Comparison of ENCODE assay signal across 8 mouse cellular contexts in genomic region chr11:117939741-117940285, GRCm38 (mm10). TPM values are rescaled to one million over a fixed set of nuclear protein-coding genes. Genes with fewer than 3 reads are reported as not detected.
DNase-seq lines count a peak whose midpoint lies in the region; ATAC-seq lines count a peak whose summit lies in the region.

No protein-coding gene starts in this region.

- peak overlapping the region; percentile 33 for H3K4me2 ChIP-seq in limb, embryonic 13.5 days (replicated peaks)
- peak overlapping the region; percentile 11 for H3K4me2 ChIP-seq in midbrain, embryonic 13.5 days (replicated peaks)

- peak overlapping the region; percentile 70 for H3K27ac ChIP-seq in limb, embryonic 13.5 days
- H3K27ac ChIP-seq in midbrain, embryonic 13.5 days, result peak overlapping the region; percentile 79

- ATAC-seq in limb, embryonic 13.5 days (ENCODE audit: low FRiP score, low read depth), result peak; percentile 79
- peak; percentile 93 for ATAC-seq in midbrain, embryonic 13.5 days

- 3% methylated on average over 7 of the region's 7 CpGs for WGBS in limb, embryonic 13.5 days
- WGBS in midbrain, embryonic 13.5 days, result 0% methylated on average over 7 of the region's 7 CpGs

- H3K27me3 ChIP-seq in limb, embryonic 13.5 days, result peaks cover 5% of the 10 kb centered on the region; the same call in 1 of the 2 replicates
- H3K27me3 ChIP-seq in midbrain, embryonic 13.5 days, result peaks cover 12% of the 10 kb centered on the region

- peaks cover 43% of the 10 kb centered on the region for H3K4me1 ChIP-seq in limb, embryonic 13.5 days
- peaks cover 52% of the 10 kb centered on the region for H3K4me1 ChIP-seq in midbrain, embryonic 13.5 days (replicated peaks)

- H3K9me3 ChIP-seq in limb, embryonic 13.5 days, result no peaks in the 10 kb centered on the region
- H3K9me3 ChIP-seq in midbrain, embryonic 13.5 days, result no peaks in the 10 kb centered on the region

- no peak overlapping the region for H3K4me3 ChIP-seq in limb, embryonic 13.5 days
- H3K4me3 ChIP-seq in midbrain, embryonic 13.5 days (replicated peaks), result no peak overlapping the region

- peak; percentile 67 for DNase-seq in adrenal gland, adult 2 months
- DNase-seq in adrenal gland, adult 18-20 months (ENCODE audit: low spot score in 2 of 2), result no peak
- DNase-seq in embryo, embryonic 11.5 days (ENCODE audit: low read depth, low spot score), result peak; percentile 51
- peak; percentile 87 to 91 for DNase-seq in heart, adult 18-20 months
- peak; percentile 35 for DNase-seq in kidney, adult 11 months
- DNase-seq in telencephalon, adult 2 months (ENCODE audit: low read depth, low spot score), result peak; percentile 45

- no peak overlapping the region; the same call in 1 of the 2 replicates for H3K9ac ChIP-seq in limb, embryonic 13.5 days
- H3K9ac ChIP-seq in midbrain, embryonic 13.5 days (replicated peaks), result no peak overlapping the region

- H3K36me3 ChIP-seq in limb, embryonic 13.5 days, result no peaks in the 10 kb centered on the region
- no peaks in the 10 kb centered on the region for H3K36me3 ChIP-seq in midbrain, embryonic 13.5 days

RNA-seq across cellular contexts. Expression of gene Socs3, which starts 30.0 kb away (rescaled TPM):
- total RNA-seq in adrenal gland, adult 2 months (2021), result 1 to 10 TPM; 3.2 to 6.9 TPM
- 14.1 and 14.8 TPM in 2 replicates for polyA plus RNA-seq in adrenal gland, adult 2 months (2012; rRNA removed)
- total RNA-seq in adrenal gland, adult 18-20 months (2021), result 1 to 10 TPM; 4.2 to 5.6 TPM
- total RNA-seq in heart, adult 18-20 months (2021), result 1 to 10 TPM; 3.2 to 3.5 TPM
- 15.6 and 15.8 TPM in 2 replicates for polyA plus RNA-seq in limb, embryonic 13.5 days (2015; fragmentation: Nextera tagmentation; extraction: Ambion mirVana)
- 8.3 and 9.3 TPM in 2 replicates for polyA plus RNA-seq in midbrain, embryonic 13.5 days (2015; fragmentation: Nextera tagmentation; extraction: Ambion mirVana)

RNA-seq across cellular contexts. Expression of gene Pgs1, which starts 46.3 kb away (rescaled TPM):
- total RNA-seq in adrenal gland, adult 2 months (2021), result 10 to 100 TPM; 53.9 to 54.5 TPM
- 99.4 and 165 TPM in 2 replicates for polyA plus RNA-seq in adrenal gland, adult 2 months (2012; rRNA removed)
- total RNA-seq in adrenal gland, adult 18-20 months (2021), result 10 to 100 TPM; 47.8 to 65.5 TPM
- total RNA-seq in heart, adult 18-20 months (2021), result 10 to 100 TPM; 17.0 to 18.8 TPM
- polyA plus RNA-seq in limb, embryonic 13.5 days (2015; fragmentation: Nextera tagmentation; extraction: Ambion mirVana), result 34.4 and 35.7 TPM in 2 replicates
- 46.0 and 50.8 TPM in 2 replicates for polyA plus RNA-seq in midbrain, embryonic 13.5 days (2015; fragmentation: Nextera tagmentation; extraction: Ambion mirVana)

Comparison
In these comparisons a context has a peak if more than half of its experiments do, and no peak if none do; other contexts are left out.
1. DNase-seq: peak in adrenal gland, adult 2 months (single experiment), embryo, embryonic 11.5 days (single experiment), heart, adult 18-20 months (2 of 2), kidney, adult 11 months (single experiment) and telencephalon, adult 2 months (single experiment); none in adrenal gland, adult 18-20 months (0 of 2).